Mouse (Mus musculus): ENCODE results near the gene Gm19668. TPM values are rescaled to one million over a fixed set of nuclear protein-coding genes. Genes with fewer than 3 reads are reported as not detected.
"Not testable (repeated sequence)": the region's sequence is repeated elsewhere in the genome, so short reads cannot be mapped to it uniquely, and the experiment has no call there.

Gene Gm19668
- polyA plus RNA-seq, 1 experiment from 2014 or later, result not detected

- not testable (repeated sequence) for H3K36me3 ChIP-seq; H3K9ac ChIP-seq; H3K27me3 ChIP-seq (replicated peaks); H3K4me1 ChIP-seq (replicated peaks); H3K4me2 ChIP-seq (replicated peaks); H3K9me3 ChIP-seq; H3K4me3 ChIP-seq (replicated peaks); ATAC-seq; H3K27ac ChIP-seq
- WGBS, result 61% methylated on average over 3 of the region's 3 CpGs
Measured at GRCm38 (mm10) chr10:77752312-77752711, 46.6 kb downstream of the Gm19668 start.

GRCm38 (mm10) chr10:77751254-77751653 is 47.7 kb downstream of the Gm19668 start, which contains the start of gene Gm9736:
Gene Gm9736, minus strand, starts transcription at chr10:77751354.
- not testable (repeated sequence) for H3K27ac ChIP-seq; H3K36me3 ChIP-seq; H3K9ac ChIP-seq; H3K4me3 ChIP-seq (replicated peaks); ATAC-seq; H3K9me3 ChIP-seq; H3K4me1 ChIP-seq (replicated peaks); H3K4me2 ChIP-seq (replicated peaks); H3K27me3 ChIP-seq (replicated peaks)
- 75% methylated on average over 1 of the region's 1 CpGs for WGBS

- H3K36me3 ChIP-seq; H3K4me3 ChIP-seq (replicated peaks); H3K9ac ChIP-seq; H3K27ac ChIP-seq; ATAC-seq; H3K27me3 ChIP-seq (replicated peaks); H3K4me1 ChIP-seq (replicated peaks); H3K4me2 ChIP-seq (replicated peaks); H3K9me3 ChIP-seq: not testable (repeated sequence)
- 90% methylated on average over 1 of the region's 1 CpGs for WGBS
Measured at GRCm38 (mm10) chr10:77750686-77751085, 48.2 kb downstream of the Gm19668 start.

Other genes starting within 250 kb of the Gm19668 start
- 146 and 156 TPM in 2 replicates for gene Pttg1ip, start 217.4 kb downstream of the Gm19668 start, polyA plus RNA-seq (2015; fragmentation: Nextera tagmentation; extraction: Ambion mirVana)
- 338 and 345 TPM in 2 replicates for gene Sumo3, start 193.0 kb downstream of the Gm19668 start, polyA plus RNA-seq (2015; fragmentation: Nextera tagmentation; extraction: Ambion mirVana)
- gene Gm49325, start 192.9 kb downstream of the Gm19668 start, polyA plus RNA-seq (2015; fragmentation: Nextera tagmentation; extraction: Ambion mirVana), result 4.1 and 5.4 TPM in 2 replicates
- 65.0 and 70.3 TPM in 2 replicates for gene Ube2g2, start 176.9 kb downstream of the Gm19668 start, polyA plus RNA-seq (2015; fragmentation: Nextera tagmentation; extraction: Ambion mirVana)
- 0.47 and 0.53 TPM in 2 replicates for gene Tspear, start 112.6 kb downstream of the Gm19668 start, polyA plus RNA-seq (2015; fragmentation: Nextera tagmentation; extraction: Ambion mirVana)
- not detected in 2 replicates for gene Gm19402, start 108.4 kb downstream of the Gm19668 start, polyA plus RNA-seq (2015; fragmentation: Nextera tagmentation; extraction: Ambion mirVana)
- not detected in 2 replicates for gene Gm9508, start 101.9 kb downstream of the Gm19668 start, polyA plus RNA-seq (2015; fragmentation: Nextera tagmentation; extraction: Ambion mirVana)
- not detected in 2 replicates for gene Gm10272, start 92.5 kb downstream of the Gm19668 start, polyA plus RNA-seq (2015; fragmentation: Nextera tagmentation; extraction: Ambion mirVana)
- gene Gm10024, start 87.7 kb downstream of the Gm19668 start, polyA plus RNA-seq (2015; fragmentation: Nextera tagmentation; extraction: Ambion mirVana), result not detected in 2 replicates
- gene Gm10142, start 83.3 kb downstream of the Gm19668 start, polyA plus RNA-seq (2015; fragmentation: Nextera tagmentation; extraction: Ambion mirVana), result not detected in 2 replicates
- gene Krtap12-1, start 78.5 kb downstream of the Gm19668 start, polyA plus RNA-seq (2015; fragmentation: Nextera tagmentation; extraction: Ambion mirVana), result not detected in 2 replicates
- not detected in 2 replicates for gene Gm10100, start 72.6 kb downstream of the Gm19668 start, polyA plus RNA-seq (2015; fragmentation: Nextera tagmentation; extraction: Ambion mirVana)
- not detected in 2 replicates for gene Gm18596, start 56.5 kb downstream of the Gm19668 start, polyA plus RNA-seq (2015; fragmentation: Nextera tagmentation; extraction: Ambion mirVana)
- gene Gm9736, start 47.8 kb downstream of the Gm19668 start, polyA plus RNA-seq (2015; fragmentation: Nextera tagmentation; extraction: Ambion mirVana), result not detected in 2 replicates
- gene Gm3233, start 39.5 kb downstream of the Gm19668 start, polyA plus RNA-seq (2015; fragmentation: Nextera tagmentation; extraction: Ambion mirVana), result not detected in 2 replicates
- not detected in 2 replicates for gene Gm3238, start 27.8 kb downstream of the Gm19668 start, polyA plus RNA-seq (2015; fragmentation: Nextera tagmentation; extraction: Ambion mirVana)
- gene Gm7138, start 22.2 kb downstream of the Gm19668 start, polyA plus RNA-seq (2015; fragmentation: Nextera tagmentation; extraction: Ambion mirVana), result not detected in 2 replicates
- gene Gm3250, start 16.6 kb downstream of the Gm19668 start, polyA plus RNA-seq (2015; fragmentation: Nextera tagmentation; extraction: Ambion mirVana), result not detected in 2 replicates
- not detected in 2 replicates for gene Gm7137, start 10.9 kb downstream of the Gm19668 start, polyA plus RNA-seq (2015; fragmentation: Nextera tagmentation; extraction: Ambion mirVana)
- not detected in 2 replicates for gene Gm9639, start 4.1 kb downstream of the Gm19668 start, polyA plus RNA-seq (2015; fragmentation: Nextera tagmentation; extraction: Ambion mirVana)
- not detected in 2 replicates for gene Gm9507, start 12.7 kb upstream of the Gm19668 start, polyA plus RNA-seq (2015; fragmentation: Nextera tagmentation; extraction: Ambion mirVana)
- gene Gm2696, start 15.5 kb upstream of the Gm19668 start, polyA plus RNA-seq (2015; fragmentation: Nextera tagmentation; extraction: Ambion mirVana), result not detected in 2 replicates
- not detected in 2 replicates for gene Krtap10-4, start 28.0 kb upstream of the Gm19668 start, polyA plus RNA-seq (2015; fragmentation: Nextera tagmentation; extraction: Ambion mirVana)
- not detected in 2 replicates for gene Krtap10-10, start 36.8 kb upstream of the Gm19668 start, polyA plus RNA-seq (2015; fragmentation: Nextera tagmentation; extraction: Ambion mirVana)
- not detected in 2 replicates for gene Gm36176, start 47.7 kb upstream of the Gm19668 start, polyA plus RNA-seq (2015; fragmentation: Nextera tagmentation; extraction: Ambion mirVana)
- gene Gm10318, start 53.7 kb upstream of the Gm19668 start, polyA plus RNA-seq (2015; fragmentation: Nextera tagmentation; extraction: Ambion mirVana), result not detected in 2 replicates
- not detected in 2 replicates for gene Gm3285, start 62.8 kb upstream of the Gm19668 start, polyA plus RNA-seq (2015; fragmentation: Nextera tagmentation; extraction: Ambion mirVana)
- gene Lrrc3, start 103.4 kb upstream of the Gm19668 start, polyA plus RNA-seq (2015; fragmentation: Nextera tagmentation; extraction: Ambion mirVana), result 3.9 TPM in 2 replicates
- gene Trpm2, start 171.4 kb upstream of the Gm19668 start, polyA plus RNA-seq (2015; fragmentation: Nextera tagmentation; extraction: Ambion mirVana), result 1.1 and 1.2 TPM in 2 replicates
- gene 1810043G02Rik, start 179.4 kb upstream of the Gm19668 start, polyA plus RNA-seq (2015; fragmentation: Nextera tagmentation; extraction: Ambion mirVana), result 17.3 and 17.5 TPM in 2 replicates
- gene Pfkl, start 210.9 kb upstream of the Gm19668 start, polyA plus RNA-seq (2015; fragmentation: Nextera tagmentation; extraction: Ambion mirVana), result 252 and 254 TPM in 2 replicates
- 0.11 and 0.31 TPM in 2 replicates for gene Dnmt3l, start 242.8 kb upstream of the Gm19668 start, polyA plus RNA-seq (2015; fragmentation: Nextera tagmentation; extraction: Ambion mirVana)
- gene Aire, start 244.5 kb upstream of the Gm19668 start, polyA plus RNA-seq (2015; fragmentation: Nextera tagmentation; extraction: Ambion mirVana), result 0.15 and 0.28 TPM in 2 replicates

Data from intestine, embryonic 15.5 days (tissue).